Mouse (Mus musculus) hindlimb bud, embryonic 11.5 days (tissue): ENCODE data around the gene Ffar3.
"Not testable (repeated sequence)": the region's sequence is repeated elsewhere in the genome, so short reads cannot be mapped to it uniquely, and the experiment has no call there.

Source experiments
- DNase-seq: peaks from one replicate; pipeline ENCODE4 v3.0.0-alpha.2; 2012; ENCODE audit warnings: low read depth, low spot score; ENCODE audit errors: extremely low spot score

The Ffar3 gene

DNA sequence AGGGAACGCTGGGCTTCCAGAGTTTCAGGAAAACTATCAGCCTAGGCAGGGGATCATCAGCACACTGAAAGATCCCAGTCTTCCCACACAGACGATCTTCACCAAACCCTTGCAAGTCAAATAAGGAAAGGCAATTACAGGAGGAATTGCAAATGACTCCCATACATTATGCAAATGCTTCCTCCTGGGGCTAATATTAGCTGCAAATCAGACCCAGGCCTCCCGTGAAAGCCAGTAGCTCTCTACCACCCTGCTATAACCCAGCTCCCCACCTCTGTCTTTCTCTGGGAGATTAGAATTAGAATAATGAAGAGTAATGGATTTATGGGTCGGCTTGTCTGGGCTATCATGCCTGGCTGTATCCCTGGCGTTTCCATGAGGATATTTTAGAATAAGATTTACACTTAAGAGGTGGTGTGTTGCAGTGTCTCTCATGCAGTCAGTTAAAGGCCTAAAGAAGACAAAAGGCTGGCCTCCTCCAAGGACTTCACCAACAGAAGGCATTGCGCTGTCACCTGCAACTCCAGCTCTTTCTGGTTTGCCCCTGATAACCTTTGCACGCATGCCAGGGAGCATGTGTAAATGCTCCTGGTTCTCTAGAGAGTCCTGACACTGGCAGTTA is 11.2 kb downstream of the Ffar3 start:
- DNase-seq: no peak

- no peak for DNase-seq
Measured at GRCm38 (mm10) chr7:30842092-30842491, 13.9 kb downstream of the Ffar3 start.

- no peak for DNase-seq
Measured at GRCm38 (mm10) chr7:30841379-30841778, 14.6 kb downstream of the Ffar3 start.

DNA sequence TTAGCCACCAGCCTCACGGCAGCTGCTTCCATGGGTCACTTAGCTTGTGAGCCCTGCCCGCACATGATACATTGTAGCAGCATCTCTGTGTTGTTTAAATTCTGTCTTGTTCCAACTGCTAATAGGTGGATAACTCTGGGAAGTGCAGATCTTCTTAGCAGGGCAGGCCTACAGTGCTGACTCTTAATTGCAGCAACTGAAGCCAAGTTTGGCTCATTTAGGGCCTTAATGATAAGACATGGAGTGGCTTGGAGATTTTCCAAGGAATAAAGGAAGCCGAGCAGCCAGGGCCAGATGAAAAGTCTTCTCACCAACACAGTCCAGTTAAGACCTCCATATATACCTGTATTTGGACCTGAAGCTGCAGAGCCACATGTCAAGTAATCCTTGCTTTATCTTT is 15.7 kb downstream of the Ffar3 start:
- DNase-seq: no peak

DNA sequence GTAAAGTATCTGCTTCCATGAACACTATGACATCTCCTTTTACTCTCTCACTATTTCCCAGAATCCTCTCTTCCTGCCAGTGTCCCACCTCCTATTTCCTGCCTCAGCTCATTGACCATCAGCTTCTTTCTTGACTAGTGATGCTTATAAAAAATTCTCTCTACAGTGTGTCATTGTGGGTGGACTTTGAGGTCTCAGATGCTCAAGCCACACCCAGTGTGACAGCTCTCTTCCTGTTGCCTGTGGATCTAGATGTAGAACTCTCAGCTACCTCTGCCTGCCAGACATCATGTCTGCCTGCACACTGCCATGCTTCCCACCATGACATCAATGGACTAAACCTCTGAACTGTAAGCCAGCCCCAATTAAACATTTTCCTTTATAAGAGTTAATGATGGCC is 18.7 kb downstream of the Ffar3 start:
- no peak for DNase-seq

GRCm38 (mm10) chr7:30832684-30833083 is 23.3 kb downstream of the Ffar3 start:
- not testable (repeated sequence) for DNase-seq

DNA sequence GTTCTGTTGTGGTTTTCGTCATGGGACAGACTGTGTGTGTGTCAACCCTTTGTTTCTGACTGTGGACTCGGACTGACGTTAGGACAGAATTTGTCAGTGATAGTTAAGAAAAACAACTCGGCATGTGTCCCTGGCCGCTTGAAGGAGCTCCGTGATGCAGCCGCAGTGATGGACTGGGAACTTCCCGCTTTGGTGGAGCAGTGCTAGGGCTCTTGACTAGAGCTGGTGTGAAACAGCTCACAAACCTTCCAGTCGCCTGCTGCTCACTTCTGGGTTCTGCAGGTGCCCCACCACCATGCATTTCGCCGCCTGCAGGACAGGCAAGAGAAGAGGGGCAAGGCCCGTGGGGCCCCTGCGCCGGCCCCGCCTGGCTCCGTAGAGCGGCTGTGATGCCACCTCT is 23.7 kb downstream of the Ffar3 start:
- no peak for DNase-seq

GRCm38 (mm10) chr7:30829428-30829827 is 26.6 kb downstream of the Ffar3 start:
- DNase-seq: no peak

DNA sequence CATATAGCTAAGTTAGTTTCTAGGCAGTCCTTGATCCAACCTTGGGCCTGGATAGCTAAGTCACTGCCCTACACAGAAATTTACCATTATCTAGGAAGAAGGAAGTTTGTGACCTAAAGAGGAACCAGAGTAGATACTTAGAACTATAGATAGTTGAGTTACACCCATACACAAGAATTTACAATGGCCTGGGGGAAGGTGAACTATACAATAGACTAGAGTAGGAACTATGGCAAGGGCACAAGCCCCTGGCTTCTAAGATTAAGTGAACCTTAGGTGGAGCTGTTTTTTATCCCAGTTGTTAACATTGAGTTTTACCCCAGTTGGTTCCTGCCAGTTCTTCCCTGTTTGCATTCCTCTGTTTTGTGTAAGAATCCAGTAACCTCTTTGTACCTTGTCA is 27.1 kb downstream of the Ffar3 start:
- DNase-seq: not testable (repeated sequence)

DNA sequence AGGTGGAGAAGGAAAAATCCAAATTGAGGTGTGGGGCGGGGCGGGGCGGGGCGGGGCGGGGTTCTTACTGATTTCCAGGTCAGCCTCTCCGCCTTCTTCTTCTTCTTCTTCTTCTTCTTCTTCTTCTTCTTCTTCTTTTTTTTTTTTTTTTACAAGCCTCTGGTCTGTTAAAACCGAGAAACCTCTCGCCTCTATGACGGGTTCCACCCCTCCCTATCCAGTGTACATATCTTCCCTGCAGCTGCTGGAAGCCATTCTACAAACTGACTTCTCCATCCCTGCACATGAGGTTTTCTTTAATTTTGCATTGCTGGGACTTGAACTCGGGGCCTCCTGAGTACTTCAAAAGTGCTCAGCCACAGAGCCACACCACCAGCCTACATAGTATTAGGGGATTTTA is 29.3 kb downstream of the Ffar3 start:
- no peak for DNase-seq

- no peak for DNase-seq
Measured at GRCm38 (mm10) chr7:30824306-30824705, 31.7 kb downstream of the Ffar3 start.

GRCm38 (mm10) chr7:30823675-30824074 is 32.3 kb downstream of the Ffar3 start, which contains the start of gene Ffar2:
Ffar2 (minus strand) TSS chr7:30823775.
- DNase-seq: no peak

GRCm38 (mm10) chr7:30821532-30821931 is 34.4 kb downstream of the Ffar3 start:
- no peak for DNase-seq

DNA sequence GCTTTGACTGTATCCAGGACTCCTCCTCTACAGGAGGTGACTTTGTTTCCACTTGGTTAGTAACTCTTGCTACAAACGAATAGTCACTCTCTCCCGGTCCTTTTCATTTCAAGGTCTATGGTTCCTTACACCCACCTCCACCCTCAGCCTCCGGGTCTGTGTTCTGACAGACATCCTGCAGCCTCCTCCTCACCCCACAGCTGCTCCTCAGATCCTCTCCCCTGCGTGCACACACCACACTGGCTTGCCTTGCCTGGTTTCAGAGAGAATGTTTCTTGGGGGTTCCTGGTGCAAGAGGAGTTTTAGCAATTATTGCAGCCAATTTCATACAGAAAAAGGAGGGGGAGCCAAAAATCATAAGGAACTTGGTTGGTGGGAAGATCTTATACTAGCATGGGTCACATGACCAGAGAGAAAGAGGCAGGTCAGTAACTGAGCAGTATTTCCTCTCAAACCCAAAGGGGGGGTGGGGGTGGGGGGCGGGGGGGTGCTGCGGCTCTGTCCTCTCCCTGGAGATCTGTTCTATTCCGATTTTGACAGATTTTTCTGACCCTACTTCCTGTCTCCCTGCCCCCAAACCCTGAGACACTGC is 35.0 kb downstream of the Ffar3 start:
- DNase-seq: no peak

- DNase-seq: no peak
Measured at GRCm38 (mm10) chr7:30820131-30820530, 35.8 kb downstream of the Ffar3 start.

DNA sequence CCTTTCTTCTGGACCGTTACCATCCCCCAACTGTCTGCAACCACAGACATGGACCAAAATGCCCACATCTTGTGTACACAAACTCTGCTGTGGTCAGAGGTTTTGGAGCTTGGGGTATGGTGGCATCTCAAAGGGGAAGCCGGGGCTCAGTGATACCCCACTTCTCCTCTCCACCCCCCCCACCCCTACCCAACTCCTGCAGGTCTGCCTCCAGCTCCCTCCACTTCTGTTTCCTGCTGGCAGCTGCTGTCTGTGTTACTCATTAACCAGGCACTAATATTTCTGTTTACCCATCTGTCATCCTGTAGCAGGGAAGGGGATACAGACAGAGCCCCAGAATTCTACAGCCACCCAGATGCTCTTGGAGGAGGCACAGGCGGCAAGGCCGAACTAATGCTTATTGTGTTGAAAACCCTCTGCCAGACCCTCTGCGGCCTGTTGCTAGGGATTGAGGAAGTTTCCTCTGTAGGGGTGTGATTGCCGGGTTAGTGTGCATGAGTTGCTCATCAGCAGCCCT is 43.6 kb downstream of the Ffar3 start:
- no peak for DNase-seq

DNA sequence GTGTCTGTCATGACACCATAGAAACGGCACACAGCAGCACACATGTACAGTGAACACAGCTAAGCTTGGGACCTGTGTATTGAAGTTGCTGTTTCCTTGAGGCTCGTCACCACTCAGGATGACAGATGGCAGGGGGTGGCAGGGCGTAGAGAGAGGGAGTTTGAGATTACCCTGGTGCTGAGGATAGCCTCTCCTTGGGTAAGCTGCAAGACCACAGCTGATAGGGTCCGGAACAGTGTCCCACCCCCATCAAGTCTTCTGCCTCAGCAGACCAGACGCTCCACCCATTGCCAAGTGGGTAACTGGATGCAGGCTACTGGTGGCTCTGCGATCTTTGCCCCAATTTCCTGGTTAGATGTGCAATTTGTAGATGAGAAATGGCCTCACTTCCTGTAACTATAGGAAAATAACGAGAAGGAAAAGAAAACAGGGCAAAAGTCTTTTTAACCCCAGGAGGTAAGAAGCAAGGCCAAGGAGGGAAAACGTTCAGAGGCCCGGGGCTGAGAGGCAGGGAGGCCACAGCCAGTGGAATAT is 44.2 kb downstream of the Ffar3 start:
- no peak for DNase-seq

DNA sequence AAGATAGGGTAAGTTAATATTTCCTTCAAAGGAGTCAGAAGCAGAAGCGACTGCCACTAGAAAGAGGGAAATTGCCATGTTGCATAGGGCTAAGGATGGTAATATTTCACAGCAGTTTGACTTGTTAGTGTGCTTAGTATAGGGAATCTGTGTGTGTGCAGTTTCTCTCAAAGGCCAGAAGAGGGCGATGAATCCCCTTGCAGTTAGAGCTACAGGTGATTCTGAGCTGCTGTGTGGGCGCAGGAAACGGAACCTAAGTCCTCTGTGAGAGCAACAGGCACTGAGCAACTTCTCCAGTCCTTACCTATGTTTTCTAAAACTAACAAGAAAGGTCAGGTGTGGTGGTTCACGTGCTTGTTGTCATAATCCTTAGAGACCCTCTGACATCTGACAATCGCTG is 45.7 kb downstream of the Ffar3 start:
- DNase-seq: no peak

DNA sequence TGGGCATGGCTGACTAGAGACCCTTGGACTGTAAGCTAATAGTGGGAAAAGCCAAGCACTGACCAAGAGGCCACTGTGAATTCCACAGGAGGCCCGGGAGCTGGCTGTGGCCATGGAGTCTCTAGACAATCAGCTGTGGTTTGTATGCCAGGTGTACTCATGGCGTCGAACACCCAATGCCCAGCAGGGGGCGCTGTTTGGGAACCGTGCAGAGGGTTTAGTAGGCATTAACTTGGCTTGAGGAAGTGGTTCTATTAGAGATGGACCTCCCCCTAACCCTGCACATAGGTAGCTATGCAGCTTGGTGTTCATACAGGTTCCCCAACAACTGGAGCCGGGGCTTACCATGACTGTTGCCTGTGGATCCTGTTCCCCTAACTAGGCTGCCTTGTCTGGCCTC is 50.1 kb downstream of the Ffar3 start:
- no peak for DNase-seq
